Mouse (Mus musculus): ENCODE measurements at regions not wholly inside any gene's neighbourhood (a gene's known extent, or its start where the extent isn't known, plus 50 kb on each side); places are given as distances from the start of the nearest gene placed in this dataset.
"Not testable (repeated sequence)": the region's sequence is repeated elsewhere in the genome, so short reads cannot be mapped to it uniquely, and the experiment has no call there.

DNA sequence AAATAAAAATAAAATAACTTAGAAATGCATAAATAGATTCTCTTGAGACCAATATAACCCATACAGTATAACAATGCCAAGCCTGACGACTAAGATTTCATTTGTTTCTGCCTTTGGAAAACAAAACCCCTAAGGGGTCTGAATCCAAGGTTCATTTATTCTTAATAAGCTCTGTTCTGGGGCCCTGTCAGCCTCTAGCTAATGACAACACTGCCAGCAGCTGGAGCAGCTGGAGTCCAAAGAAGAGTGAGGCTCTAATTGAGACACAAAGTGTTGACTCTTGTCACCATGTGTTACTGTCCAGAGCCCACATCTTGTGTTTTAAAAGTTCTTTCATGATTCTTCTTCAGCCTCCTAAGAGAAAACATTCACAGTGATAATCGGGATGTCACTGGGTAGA is 298.5 kb upstream of the Gm6657 start:
- Histone ChIP-seq H3K9ac (ENCODE audit: low read depth, poor library complexity, severe bottlenecking) (no peak overlapping the region), H3K4me1 (ENCODE audit: control insufficient read depth, insufficient read depth, low read length) (no peaks in the 10 kb centered on the region), H3K9me3 (replicated peaks; ENCODE audit: control insufficient read depth, insufficient read depth, low read length, poor library complexity, severe bottlenecking) (no peaks in the 10 kb centered on the region), H3K27me3 (ENCODE audit: control insufficient read depth, insufficient read depth, low read length, poor library complexity, severe bottlenecking) (no peaks in the 10 kb centered on the region), H3K27ac (ENCODE audit: insufficient read depth, low read length) (no peak overlapping the region), H3K4me3 (ENCODE audit: low read depth, low read length) (no peak overlapping the region), H3K36me3 (ENCODE audit: control insufficient read depth, insufficient read depth, low read length, poor library complexity, severe bottlenecking) (no peaks in the 10 kb centered on the region)
- TF ChIP-seq POLR2A (IDR thresholded peaks at IDR 0.05; ENCODE audit: insufficient read depth, low read length) = no peak
- TF ChIP-seq CTCF (IDR thresholded peaks at IDR 0.05; ENCODE audit: low read depth, low read length) = no peak
- TF ChIP-seq EP300 (IDR thresholded peaks at IDR 0.05; ENCODE audit: insufficient read depth, low read depth, low read length) = no peak

DNA sequence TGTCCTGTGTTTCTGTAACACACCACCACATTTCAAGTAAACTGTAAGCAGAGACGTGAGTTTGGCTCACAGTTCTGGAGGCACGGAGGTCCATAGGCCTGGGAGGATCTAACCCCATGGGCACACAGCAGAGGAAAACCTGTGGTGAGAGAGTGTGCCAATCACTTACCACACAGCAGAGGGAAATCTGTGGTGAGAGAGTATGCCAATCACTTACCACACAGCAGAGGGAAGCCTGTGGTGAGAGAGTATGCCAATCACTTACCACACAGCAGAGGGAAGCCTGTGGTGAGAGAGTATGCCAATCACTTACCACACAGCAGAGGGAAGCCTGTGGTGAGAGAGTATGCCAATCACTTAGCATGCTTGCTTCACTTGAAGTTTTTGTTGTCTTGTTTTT is 295.1 kb upstream of the Gm6657 start:
- H3K27ac ChIP-seq (ENCODE audit: insufficient read depth, low read length); H3K4me3 ChIP-seq (ENCODE audit: low read depth, low read length); H3K27me3 ChIP-seq (ENCODE audit: control insufficient read depth, insufficient read depth, low read length, poor library complexity, severe bottlenecking); H3K9ac ChIP-seq (ENCODE audit: low read depth, poor library complexity, severe bottlenecking); H3K36me3 ChIP-seq (ENCODE audit: control insufficient read depth, insufficient read depth, low read length, poor library complexity, severe bottlenecking); H3K9me3 ChIP-seq (replicated peaks; ENCODE audit: control insufficient read depth, insufficient read depth, low read length, poor library complexity, severe bottlenecking); H3K4me1 ChIP-seq (ENCODE audit: control insufficient read depth, insufficient read depth, low read length): not testable (repeated sequence)

DNA sequence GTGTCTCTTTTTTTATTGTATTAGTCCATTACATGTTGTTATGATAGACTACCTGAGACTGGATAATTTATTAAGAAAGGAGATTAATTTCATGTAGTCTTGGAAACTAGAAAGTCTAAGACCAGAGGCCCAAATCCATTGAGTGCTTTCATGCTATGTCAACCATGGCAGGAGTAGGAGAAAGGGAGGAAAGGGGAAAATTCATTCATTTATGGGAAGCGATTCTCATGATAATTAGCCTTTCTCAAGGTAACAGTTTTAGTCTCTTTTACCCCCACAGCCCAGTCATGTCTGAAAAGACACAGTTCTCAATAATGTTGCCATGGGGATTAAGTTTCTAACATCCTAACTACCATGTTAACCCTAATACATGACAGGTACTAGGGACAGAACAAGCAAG is 292.8 kb upstream of the Gm6657 start:
- Histone ChIP-seq H3K9ac (ENCODE audit: low read depth, poor library complexity, severe bottlenecking) (no peak overlapping the region), H3K4me1 (ENCODE audit: control insufficient read depth, insufficient read depth, low read length) (no peaks in the 10 kb centered on the region), H3K27ac (ENCODE audit: insufficient read depth, low read length) (no peak overlapping the region), H3K27me3 (ENCODE audit: control insufficient read depth, insufficient read depth, low read length, poor library complexity, severe bottlenecking) (no peaks in the 10 kb centered on the region; the same call in 1 of the 2 replicates), H3K4me3 (ENCODE audit: low read depth, low read length) (no peak overlapping the region), H3K36me3 (ENCODE audit: control insufficient read depth, insufficient read depth, low read length, poor library complexity, severe bottlenecking) (no peaks in the 10 kb centered on the region), H3K9me3 (replicated peaks; ENCODE audit: control insufficient read depth, insufficient read depth, low read length, poor library complexity, severe bottlenecking) (no peaks in the 10 kb centered on the region)
- TF ChIP-seq POLR2A (IDR thresholded peaks at IDR 0.05; ENCODE audit: insufficient read depth, low read length) = no peak
- TF ChIP-seq CTCF (IDR thresholded peaks at IDR 0.05; ENCODE audit: low read depth, low read length) = no peak
- TF ChIP-seq EP300 (IDR thresholded peaks at IDR 0.05; ENCODE audit: insufficient read depth, low read depth, low read length) = no peak

DNA sequence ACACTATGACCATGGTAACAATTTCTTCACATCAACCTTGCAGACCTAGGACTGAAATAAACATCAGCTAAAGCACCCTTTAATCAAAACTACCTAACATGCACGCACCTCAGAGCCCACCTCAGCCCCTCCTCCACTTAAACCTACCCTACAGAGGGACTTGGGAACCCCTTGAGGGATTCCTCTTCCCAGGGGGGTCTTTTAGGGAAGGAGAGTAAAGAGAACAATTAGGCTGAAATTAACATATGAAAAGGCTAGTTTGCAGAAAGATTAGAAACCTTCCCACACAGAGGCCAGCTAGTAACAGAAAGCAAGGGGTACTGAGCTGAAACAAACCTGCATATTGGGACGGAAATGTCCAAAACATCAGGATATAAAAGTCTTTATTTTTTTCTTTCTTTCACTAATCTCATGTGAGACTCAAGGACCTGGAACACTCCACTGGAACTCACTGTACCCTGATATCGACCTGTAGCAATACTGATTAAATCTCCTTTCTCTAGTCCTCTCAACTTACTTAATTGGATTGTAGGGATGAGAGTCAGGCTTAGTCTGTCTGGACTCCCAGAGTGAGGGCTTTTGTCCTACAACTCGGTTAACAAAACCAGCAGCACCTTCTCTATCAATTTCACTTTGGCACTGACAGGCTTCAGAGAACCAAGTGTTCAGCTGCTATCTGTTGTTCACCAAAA is 281.0 kb upstream of the Gm6657 start:
- no peaks in the 10 kb centered on the region for H3K36me3 ChIP-seq (ENCODE audit: control insufficient read depth, insufficient read depth, low read length, poor library complexity, severe bottlenecking)
- no peak overlapping the region for H3K9ac ChIP-seq (ENCODE audit: low read depth, poor library complexity, severe bottlenecking)
- TF ChIP-seq EP300 (IDR thresholded peaks at IDR 0.05; ENCODE audit: insufficient read depth, low read depth, low read length) (no peak), CTCF (IDR thresholded peaks at IDR 0.05; ENCODE audit: low read depth, low read length) (no peak), POLR2A (IDR thresholded peaks at IDR 0.05; ENCODE audit: insufficient read depth, low read length) (no peak)
- H3K27me3 ChIP-seq (ENCODE audit: control insufficient read depth, insufficient read depth, low read length, poor library complexity, severe bottlenecking) = no peaks in the 10 kb centered on the region
- H3K4me3 ChIP-seq (ENCODE audit: low read depth, low read length) = no peak overlapping the region
- H3K9me3 ChIP-seq (replicated peaks; ENCODE audit: control insufficient read depth, insufficient read depth, low read length, poor library complexity, severe bottlenecking) = no peaks in the 10 kb centered on the region; the same call in 1 of the 2 replicates
- H3K27ac ChIP-seq (ENCODE audit: insufficient read depth, low read length) = no peak overlapping the region
- no peaks in the 10 kb centered on the region for H3K4me1 ChIP-seq (ENCODE audit: control insufficient read depth, insufficient read depth, low read length)

DNA sequence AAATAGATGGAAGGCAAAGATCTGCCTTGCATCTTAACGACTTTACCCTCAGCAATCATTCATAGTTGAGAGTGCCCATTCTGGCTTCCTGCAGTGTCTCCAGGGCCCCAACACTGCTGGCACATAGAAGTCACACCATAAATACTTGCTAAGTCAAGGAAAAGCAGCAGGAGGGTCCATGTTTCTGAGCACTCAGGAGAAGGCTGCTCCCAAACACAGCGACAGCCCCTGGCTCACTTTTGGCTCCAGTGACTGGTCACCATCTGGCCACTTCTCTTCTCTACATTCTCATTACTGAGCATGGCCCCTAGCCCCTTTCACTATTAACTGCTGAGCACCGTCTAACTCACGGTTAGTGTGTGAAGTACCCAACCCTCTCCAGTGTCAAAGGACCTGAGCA is 265.3 kb upstream of the Gm6657 start:
- no peak overlapping the region for H3K9ac ChIP-seq (ENCODE audit: low read depth, poor library complexity, severe bottlenecking)
- TF ChIP-seq POLR2A (IDR thresholded peaks at IDR 0.05; ENCODE audit: insufficient read depth, low read length) (no peak), CTCF (IDR thresholded peaks at IDR 0.05; ENCODE audit: low read depth, low read length) (no peak), EP300 (IDR thresholded peaks at IDR 0.05; ENCODE audit: insufficient read depth, low read depth, low read length) (no peak)
- no peaks in the 10 kb centered on the region for H3K36me3 ChIP-seq (ENCODE audit: control insufficient read depth, insufficient read depth, low read length, poor library complexity, severe bottlenecking)

GRCm38 (mm10) chr12:77929571-77929970 is 264.5 kb upstream of the Gm6657 start:
- H3K36me3 ChIP-seq (ENCODE audit: control insufficient read depth, insufficient read depth, low read length, poor library complexity, severe bottlenecking) = no peaks in the 10 kb centered on the region
- H3K4me3 ChIP-seq (ENCODE audit: low read depth, low read length) = no peak overlapping the region
- TF ChIP-seq POLR2A (IDR thresholded peaks at IDR 0.05; ENCODE audit: insufficient read depth, low read length) = no peak
- no peak for TF ChIP-seq EP300 (IDR thresholded peaks at IDR 0.05; ENCODE audit: insufficient read depth, low read depth, low read length)
- no peak for TF ChIP-seq CTCF (IDR thresholded peaks at IDR 0.05; ENCODE audit: low read depth, low read length)
- H3K9me3 ChIP-seq (replicated peaks; ENCODE audit: control insufficient read depth, insufficient read depth, low read length, poor library complexity, severe bottlenecking) = no peaks in the 10 kb centered on the region
- no peak overlapping the region for H3K9ac ChIP-seq (ENCODE audit: low read depth, poor library complexity, severe bottlenecking)
- H3K27me3 ChIP-seq (ENCODE audit: control insufficient read depth, insufficient read depth, low read length, poor library complexity, severe bottlenecking) = no peaks in the 10 kb centered on the region
- H3K4me1 ChIP-seq (ENCODE audit: control insufficient read depth, insufficient read depth, low read length) = no peaks in the 10 kb centered on the region
- H3K27ac ChIP-seq (ENCODE audit: insufficient read depth, low read length) = no peak overlapping the region

More for the DNA sequence above, 265.3 kb upstream of the Gm6657 start:
- no peaks in the 10 kb centered on the region for H3K27me3 ChIP-seq (ENCODE audit: control insufficient read depth, insufficient read depth, low read length, poor library complexity, severe bottlenecking)
- no peaks in the 10 kb centered on the region for H3K9me3 ChIP-seq (replicated peaks; ENCODE audit: control insufficient read depth, insufficient read depth, low read length, poor library complexity, severe bottlenecking)
- no peaks in the 10 kb centered on the region for H3K4me1 ChIP-seq (ENCODE audit: control insufficient read depth, insufficient read depth, low read length)
- no peak overlapping the region for H3K27ac ChIP-seq (ENCODE audit: insufficient read depth, low read length)
- no peak overlapping the region for H3K4me3 ChIP-seq (ENCODE audit: low read depth, low read length)
